Mouse (Mus musculus) right cerebral cortex, adult 2 months (tissue): ENCODE results near the gene Tnfsf9.

ENCODE experiments used
- DNase-seq, 2 experiments: peaks; one replicate each; pipeline ENCODE4 v3.0.0; 2021 to 2022; ENCODE audit warnings: low spot score in 2 of 2

Gene Tnfsf9

DNA sequence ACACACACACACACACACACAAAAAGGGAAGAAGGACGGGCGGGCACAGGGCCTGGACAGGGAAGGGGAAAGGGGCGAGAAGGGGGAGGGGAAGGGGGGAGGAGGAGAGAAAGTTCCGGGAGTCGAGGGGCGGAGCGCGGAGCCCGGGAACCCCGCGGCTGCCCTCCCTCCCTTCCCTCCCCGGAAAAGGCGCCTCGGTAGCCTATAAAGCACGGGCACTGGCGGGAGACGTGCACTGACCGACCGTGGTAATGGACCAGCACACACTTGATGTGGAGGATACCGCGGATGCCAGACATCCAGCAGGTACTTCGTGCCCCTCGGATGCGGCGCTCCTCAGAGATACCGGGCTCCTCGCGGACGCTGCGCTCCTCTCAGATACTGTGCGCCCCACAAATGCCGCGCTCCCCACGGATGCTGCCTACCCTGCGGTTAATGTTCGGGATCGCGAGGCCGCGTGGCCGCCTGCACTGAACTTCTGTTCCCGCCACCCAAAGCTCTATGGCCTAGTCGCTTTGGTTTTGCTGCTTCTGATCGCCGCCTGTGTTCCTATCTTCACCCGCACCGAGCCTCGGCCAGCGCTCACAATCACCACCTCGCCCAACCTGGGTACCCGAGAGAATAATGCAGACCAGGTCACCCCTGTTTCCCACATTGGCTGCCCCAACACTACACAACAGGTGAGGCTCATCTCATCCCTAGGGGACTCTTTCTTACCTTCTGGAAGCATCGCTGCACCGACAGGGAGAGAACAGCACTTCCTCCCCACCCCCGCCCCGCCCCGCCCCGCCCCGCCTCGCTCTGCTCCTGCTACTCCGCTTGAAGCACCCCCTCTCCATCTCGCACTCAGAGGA is at the start of gene Tnfsf9:
Gene Tnfsf9 (plus strand): TSS at position 145 of the 854 bp plus-strand sequence.
- DNase-seq = peak; percentile 16 to 40

DNA sequence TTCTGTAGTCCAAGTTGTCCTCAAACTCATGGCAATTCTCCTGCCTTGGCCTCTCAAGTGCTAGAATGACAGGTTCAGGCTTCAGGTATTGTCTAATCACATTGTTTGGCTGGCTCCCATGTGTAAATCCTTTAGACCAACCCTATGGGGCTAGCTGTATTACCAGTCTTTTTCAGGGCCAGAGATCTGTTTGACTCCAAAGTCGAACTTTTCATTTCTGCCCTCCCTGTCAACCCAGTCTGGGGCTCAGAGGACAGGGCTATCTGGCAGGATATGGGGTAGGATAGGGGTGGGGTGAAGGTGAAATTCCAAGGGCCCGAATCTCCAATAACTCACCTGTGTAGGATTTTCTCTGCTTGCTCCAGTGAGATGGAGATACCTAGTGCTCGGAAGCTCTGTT is 48.9 kb upstream of the Tnfsf9 start:
- DNase-seq = no peak

DNA sequence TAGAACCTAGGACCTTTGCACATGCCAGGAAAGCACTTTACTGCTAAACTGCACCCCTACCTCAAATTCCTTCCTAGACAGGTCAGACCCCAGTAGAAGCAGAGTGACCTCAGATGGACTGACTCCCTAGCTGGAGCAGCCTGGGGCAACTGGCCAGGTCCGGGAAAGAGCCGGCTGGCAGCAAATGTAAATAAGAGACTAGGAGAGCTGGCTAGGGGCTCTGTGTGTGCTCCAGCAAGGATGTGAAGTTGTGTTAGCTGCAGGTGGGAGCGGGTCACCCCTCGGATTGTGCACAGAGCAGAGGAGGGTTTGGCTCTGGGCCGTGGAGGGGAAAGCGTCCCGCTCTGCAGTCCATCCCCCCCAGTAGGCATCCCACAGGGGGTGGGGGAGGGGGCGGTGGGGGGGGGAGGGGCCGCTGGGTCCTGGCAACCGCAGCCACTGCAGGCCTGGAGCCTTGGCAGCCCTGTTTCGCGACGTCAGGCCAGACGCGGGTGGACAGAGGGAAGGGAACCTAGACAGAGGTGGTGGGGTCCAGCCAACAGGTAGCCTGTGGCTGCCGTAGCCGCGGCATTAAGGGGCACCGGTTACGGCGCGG is 46.1 kb upstream of the Tnfsf9 start, which contains the start of gene Crb3:
Gene Crb3 (plus strand): TSS at position 215 of the 595 bp plus-strand sequence.
- peak in 1 of 2 experiments; percentile 23 for DNase-seq

DNA sequence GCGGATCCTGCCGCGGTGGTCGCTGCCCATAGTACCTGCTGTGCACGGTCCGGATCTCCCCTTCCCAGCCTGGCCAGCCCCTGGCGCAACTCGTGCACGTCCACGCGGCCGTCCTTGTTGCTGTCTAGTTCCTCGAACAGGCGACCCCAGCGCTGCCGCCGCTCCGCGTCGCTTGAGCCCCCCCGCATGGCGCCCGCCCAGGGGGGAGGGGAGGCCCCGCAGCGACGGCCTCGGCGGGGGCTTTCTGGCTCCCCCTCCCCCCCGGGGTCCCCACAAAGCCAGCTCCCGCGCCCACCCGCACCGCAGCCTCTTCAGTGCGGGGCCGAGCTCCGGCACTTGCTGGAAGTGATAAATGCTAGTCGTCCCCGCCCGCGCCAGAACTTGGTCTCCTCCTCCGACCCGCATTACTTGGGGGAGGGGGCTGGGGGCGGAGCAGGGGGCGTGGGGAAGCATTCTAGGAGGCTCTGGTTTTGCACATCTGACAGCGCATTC is 45.6 kb upstream of the Tnfsf9 start, which contains the start of gene Slc25a23:
Gene Slc25a23 (minus strand): TSS at position 378 of the 492 bp plus-strand sequence.
- peak; percentile 74 to 76 for DNase-seq

DNA sequence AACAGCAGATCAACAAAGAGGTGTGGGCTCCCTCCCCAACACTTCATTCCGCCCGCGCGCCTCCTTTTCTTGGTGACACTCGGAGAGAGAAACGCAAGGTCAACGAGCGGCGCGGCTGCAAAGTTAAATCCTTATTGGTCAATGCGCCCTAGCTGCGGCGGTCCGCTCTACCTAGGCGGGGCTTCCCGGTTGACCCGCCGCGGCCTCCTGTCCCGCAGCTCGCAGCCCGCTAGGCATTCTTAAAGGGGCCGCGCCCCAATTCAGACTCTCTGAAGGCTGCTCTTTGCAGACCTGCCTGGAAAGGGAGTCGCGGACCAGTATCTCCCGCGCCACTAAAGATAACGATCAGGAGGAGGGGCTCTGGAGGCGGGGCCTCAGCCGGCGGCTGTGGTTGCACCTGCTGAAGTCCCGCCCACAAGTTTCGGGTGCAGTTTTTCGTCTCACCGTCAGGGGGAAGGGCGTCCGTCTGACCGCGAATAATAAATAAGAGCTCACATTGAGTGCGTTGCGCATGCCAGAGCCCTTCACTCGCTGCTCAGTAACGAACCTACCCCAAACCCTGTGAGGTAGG is 44.8 kb upstream of the Tnfsf9 start:
- DNase-seq = peak; percentile 96 to 98

DNA sequence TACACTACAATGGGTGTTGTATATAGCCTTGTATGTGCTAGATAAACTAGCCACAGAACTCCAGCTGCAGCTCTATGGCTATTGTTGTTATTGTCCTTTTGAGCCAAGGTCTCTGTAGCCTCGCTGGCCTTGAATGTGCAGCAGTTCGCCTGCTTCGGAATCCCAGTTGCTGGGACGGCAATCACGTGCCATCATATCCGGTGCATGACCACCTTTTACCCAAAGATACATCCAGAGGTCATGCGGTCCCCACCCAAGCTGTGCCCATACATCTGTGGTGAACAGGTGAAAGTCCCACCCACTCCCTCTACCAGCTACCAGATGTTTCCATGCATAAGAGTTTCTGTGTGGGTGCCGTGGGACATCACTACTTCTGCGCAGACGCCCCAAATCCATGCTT is 44.1 kb upstream of the Tnfsf9 start:
- DNase-seq = no peak

DNA sequence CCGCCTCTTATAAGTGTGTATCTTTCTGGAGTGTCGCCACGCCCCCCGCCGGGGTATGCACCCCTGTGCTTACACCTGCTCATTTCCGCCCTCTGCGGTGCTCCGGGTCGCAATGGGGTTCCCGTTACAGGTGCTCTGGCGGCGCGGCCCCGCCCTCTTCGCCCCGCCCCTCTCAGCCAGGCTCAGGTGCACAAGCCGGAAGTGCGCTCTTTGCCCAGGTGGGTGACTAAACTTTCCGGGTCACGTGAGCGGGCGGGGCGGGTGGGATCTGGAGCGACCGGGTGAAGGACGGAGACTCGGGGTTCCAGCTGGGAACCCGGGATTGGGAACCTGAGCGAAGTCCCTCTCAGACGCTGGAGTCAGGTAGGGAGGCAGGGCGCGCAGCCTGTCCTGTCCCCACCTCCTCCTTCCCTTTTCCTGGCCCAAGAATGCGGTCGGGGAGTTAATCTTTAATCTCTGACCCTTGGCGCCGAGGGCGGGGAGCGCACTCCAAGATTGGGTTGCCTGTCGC is 43.1 kb upstream of the Tnfsf9 start:
- no peak for DNase-seq

DNA sequence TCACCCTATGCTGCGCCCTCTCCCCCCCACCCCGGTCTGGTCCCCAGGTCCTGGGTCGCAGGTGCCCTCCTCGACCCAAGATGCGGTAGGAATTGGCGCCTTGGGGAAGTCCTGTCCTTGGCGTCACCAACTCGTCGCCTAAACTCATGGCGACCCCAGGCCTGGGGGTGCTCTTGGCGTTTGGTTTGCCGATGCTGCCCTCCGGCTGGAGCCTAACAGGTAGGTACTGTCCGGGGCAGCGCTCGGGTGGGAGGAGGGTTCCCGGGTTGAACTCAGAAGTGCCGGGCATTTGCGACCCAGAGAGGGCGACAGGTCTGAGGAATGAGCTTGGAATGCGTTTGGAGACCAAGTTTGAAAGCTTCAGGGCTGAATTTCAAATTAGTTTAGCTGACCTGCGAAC is 42.6 kb upstream of the Tnfsf9 start:
- no peak for DNase-seq

DNA sequence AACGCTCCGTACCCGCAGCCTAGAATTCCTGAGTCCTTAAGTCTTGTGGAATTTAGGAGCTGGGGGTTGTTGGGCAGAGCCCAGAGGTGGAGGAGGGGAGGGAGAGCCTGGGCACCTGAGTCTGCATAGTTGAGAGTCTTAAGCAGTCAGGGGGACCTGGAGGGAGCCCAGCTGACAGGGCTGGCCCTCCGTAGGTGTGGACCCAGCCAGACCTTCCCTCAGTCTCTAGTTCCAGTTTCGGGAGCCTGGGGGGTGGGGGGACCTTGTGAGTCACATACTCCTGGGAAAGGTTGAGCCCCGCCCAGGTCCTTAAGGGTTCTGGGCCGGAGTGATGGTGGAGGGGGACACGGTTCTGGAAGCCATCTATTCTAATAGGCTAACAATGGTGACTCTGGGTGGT is 42.1 kb upstream of the Tnfsf9 start:
- no peak for DNase-seq

DNA sequence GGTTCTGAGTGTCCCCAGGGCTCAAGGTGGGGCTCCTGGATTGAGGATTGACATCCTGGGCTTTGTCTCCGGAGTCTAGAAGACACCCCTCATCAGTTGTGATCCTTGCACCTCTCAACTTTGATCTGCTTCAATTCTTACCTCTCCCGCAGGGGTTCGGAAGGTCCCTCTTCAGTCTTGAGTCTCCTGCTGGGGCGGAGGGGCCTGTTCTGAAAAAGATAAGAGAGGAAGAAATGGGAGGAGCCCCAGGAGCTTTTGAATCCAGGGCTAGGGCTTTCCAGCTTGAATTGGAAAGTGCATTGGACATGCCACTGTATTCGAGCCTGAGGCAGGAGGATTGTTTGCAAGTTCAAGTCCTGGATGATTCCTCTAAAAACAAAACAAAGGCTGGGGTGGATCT is 38.2 kb upstream of the Tnfsf9 start:
- no peak for DNase-seq

DNA sequence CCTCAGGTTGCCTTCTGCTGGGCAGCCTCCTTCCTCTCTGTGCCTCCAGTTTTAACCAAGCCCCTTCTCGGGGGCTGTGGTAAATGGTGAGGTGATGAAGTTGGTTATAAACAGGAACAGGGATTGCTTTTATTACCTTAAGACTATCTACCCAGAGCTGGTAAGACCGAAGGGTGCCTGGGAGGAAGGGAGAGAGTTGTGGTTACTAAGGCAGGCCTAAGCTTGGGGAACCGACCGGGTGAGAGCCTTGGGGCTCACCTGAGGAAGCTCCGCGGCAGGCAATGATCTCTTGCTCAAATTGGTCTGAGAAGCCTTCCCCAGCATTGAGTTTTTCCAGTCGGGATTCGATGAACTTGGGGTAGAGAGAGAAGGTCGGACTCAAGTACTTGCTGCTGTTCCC is 34.9 kb upstream of the Tnfsf9 start:
- no peak for DNase-seq

DNA sequence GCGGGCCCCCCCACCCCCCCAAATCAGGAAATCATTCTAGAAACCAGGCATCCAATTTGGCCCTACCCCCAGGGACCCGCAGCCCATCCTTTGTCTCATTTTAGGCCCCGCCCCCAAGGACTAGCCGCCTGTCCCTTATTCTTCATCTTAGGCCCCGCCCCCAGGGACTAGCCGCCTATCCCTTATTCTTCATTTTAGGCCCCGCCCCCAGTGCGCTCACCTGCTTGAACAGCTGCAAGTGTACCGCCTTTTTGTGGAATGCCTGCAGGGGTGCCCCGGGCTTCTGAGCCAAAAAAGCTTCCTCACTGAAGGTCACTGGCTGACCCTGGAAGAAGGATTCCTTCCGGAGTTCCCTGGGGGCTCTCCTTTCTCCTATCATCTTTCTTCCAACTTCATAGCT is 34.4 kb upstream of the Tnfsf9 start:
- no peak for DNase-seq

DNA sequence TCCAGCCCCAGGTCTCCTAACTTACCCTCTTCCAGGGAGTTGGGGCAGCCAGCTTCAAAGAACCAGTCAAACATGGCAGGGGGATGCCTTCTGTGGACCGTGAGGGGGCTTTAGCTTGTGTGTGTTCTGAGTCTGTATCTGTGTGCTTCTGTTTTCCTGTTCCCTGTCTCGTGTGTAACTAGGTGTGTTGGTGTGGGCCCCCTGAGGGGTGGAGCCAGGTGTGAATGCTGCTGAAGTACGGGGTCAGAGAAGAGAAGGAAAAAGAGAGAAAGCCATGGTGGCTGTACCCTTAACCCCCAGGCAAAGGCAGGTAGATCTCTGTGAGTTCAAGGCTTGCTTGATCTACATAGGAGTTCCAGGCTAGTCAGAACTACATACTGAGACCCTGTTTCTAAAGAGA is 28.2 kb upstream of the Tnfsf9 start:
- DNase-seq = no peak

DNA sequence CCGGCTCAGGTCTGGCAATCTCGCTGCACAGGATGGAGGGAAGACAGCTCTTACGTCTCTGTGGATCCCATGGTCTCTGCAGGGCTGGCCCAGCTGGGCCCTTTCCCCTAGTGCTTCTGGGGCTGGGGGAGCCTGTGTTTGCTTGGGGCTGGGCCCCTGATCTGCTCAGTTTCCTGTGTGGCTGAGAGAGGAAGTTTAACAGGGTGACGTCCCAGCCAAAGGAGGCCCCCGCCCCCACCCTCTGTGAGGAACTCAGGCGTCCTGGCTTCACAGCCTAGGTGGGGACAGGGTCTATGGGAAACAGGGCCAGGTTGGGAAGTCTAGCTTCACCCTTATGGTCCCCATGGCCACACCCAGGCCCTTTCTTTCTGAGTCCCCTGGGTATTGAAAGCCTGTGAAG is 26.8 kb upstream of the Tnfsf9 start, which contains the start of gene Dennd1c:
Gene Dennd1c (minus strand): TSS at position 179 of the 400 bp plus-strand sequence.
- DNase-seq = no peak

DNA sequence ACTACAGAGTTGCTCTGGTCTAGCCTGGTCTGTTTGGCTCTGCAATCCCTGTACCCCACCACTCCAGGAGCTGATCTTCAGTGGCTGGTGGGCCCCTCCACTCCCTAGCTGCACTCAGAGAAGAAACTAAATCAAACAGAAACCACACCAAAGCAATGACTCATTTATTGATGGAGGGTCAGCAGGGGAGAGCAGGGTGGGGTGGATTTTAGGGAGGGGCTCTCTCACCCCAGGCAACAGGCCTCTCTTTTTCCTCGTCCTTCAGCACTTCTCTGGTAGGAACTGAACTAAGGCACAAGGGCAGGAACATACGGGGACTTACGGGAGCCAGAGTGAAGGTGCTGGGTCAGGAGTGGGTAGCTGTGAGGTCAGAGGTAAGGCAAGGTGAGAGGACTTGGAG is 25.2 kb upstream of the Tnfsf9 start:
- no peak for DNase-seq

DNA sequence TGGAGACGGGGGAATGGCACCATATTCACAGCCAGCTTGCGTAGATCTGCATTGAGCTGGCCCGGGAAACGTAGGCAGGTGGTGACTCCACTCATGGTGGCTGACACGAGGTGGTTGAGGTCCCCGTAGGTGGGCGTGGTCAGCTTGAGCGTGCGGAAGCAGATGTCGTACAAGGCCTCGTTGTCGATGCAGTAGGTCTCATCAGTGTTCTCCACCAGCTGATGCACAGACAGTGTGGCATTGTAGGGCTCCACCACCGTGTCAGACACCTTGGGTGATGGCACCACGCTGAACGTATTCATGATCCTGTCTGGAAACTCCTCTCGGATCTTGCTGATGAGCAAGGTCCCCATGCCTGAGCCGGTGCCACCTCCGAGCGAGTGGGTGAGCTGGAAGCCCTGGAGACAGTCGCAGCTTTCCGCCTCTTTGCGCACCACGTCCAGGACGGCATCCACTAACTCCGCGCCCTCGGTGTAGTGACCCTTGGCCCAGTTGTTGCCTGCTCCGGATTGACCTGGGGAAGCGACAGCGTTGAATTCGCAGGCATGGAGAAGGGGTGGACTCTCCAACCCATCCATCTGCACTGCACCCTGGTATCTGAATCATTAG is 23.8 kb upstream of the Tnfsf9 start:
- DNase-seq = no peak

DNA sequence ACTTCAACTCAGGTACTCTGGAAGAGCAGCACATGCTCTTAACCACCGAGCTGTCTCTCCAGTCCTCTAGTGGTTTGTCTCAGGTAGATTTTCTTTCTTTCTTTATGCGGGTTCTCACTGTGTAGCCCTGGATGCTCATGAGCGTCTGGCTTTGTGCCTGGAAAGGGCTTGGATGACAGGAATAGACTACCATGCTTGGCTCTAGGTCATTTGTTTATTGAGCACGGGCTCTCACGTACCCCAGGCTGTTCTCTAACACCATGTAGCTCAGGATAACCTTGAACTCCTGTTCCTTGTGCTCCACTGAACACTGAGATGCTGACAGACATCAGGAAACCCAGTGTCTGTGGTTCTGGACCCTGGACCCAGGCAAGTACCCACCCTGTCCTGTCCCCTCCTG is 22.6 kb upstream of the Tnfsf9 start:
- no peak for DNase-seq

DNA sequence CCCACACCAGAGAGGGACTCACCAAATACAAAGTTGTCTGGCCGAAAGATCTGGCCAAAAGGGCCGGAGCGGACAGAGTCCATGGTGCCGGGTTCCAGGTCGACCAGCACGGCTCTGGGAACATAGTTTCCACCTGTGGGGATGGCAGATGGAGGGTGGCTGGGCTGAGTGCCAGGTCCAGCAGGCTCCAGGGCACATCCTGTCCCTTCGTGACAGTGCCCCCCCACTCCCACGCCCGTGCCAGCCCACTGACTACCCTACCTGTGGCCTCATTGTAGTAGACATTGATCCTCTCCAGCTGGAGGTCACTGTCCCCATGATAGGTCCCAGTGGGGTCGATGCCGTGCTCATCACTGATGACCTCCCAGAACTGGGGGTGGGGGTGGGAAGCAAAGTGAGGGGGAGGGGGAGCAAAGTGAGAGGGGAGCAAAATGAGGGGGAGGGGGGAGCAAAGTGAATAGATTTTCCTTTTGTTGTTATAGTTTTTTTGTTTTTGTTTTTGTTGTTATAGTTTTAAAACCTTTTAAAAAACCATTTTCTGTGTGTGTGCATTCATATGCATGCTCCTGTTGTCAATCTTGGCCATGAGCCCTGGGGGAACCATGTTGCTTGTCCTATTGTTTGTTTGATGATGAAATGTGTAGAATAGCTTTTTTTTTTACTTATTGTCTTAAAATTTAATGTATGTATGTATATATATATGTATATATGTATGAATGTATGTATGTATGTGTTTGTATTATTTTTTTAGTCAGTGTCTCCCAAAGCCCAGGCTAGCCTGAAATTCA is 19.0 kb upstream of the Tnfsf9 start:
- DNase-seq = no peak

DNA sequence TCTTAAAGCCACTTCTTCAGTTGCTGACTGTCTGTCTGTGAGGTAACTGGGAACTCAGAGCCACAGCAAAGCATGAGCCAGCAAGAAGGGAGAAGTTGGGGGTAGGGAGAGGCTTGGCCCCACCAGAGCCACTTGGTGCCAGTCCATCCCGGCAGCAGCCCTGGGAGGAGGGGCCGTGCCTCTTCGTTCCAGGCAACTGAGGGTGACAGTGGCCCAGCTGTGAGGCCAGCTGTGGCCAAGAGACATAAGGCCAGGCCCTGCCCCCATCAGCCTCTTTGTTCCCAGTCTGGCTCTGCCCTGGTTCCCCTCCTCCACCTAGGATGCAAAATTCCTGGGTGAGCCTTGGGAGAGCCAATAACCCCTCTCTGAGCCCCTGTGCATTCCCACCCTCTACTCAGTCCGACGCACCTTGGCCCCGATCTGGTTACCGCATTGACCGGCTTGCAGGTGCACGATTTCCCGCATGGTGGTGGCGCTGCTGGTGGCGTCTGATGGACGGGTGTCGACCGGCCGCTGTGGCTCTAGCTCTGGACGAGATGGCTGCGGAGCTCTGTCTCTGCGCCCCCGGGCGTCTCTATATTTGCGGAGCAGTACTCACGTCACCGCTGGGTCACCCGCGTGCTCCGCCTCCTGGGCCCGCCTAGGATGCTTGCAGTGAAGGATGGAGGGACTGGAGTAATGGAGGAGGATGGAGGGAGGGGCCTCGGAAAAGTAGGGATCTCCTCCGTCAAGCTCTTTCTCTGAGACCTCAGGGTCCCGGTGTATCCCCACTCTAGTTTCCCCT is 17.9 kb upstream of the Tnfsf9 start, which contains the start of gene Tubb4a:
Gene Tubb4a (minus strand): TSS at position 734 of the 784 bp plus-strand sequence.
- DNase-seq = peak; percentile 84 to 86

DNA sequence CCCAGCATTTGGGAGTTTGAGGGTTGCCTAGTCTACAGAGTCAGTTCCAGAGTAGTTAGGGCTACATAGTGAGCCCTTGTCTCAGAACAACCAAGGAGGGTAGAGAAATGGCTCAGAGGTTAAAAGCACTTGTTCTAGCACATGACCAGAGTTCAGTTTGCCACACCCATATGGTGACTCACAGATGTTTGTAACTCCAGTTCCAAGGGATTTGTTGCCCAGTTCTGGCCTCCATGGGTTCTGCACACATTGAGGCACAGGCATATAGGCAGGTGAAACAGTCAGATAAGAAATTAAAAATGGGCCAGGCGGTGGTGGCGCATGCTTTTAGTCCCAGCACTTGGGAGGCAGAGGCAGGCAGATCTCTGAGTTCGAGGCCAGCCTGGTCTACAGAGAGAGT is 10.9 kb upstream of the Tnfsf9 start:
- no peak for DNase-seq
